Mouse (Mus musculus) erythroblast, embryonic 14.5 days (primary cell): ENCODE data around the gene B430306N03Rik.

Experiments used
- GATA1 ChIP-seq: IDR thresholded peaks from 2 replicates; pipeline ENCODE4 v1.6.1; 2012; ENCODE audit warnings: low read length, inconsistent platforms, mixed read lengths
- TAL1 ChIP-seq: IDR thresholded peaks from 3 replicates; pipeline ENCODE4 v1.6.1; 2012; ENCODE audit warnings: low read length, inconsistent platforms, mixed read lengths

GRCm38 (mm10) chr17:48324258-48324657, 8.3 kb downstream of the B430306N03Rik start:
- TF ChIP-seq GATA1 (no peak), TAL1 (no peak)
